Mouse (Mus musculus) lung, embryonic 15.5 days (tissue): ENCODE results near the gene Cdnf. TPM values are rescaled to one million over a fixed set of nuclear protein-coding genes. Genes with fewer than 3 reads are reported as not detected.
A peak's percentile ranks its signal among the peaks of the same experiment; 100 is the strongest.

Source experiments
- ATAC-seq: fragments of 200-750 bp; cut with Nextera tagmentation; 2 replicates; pipeline ENCODE4 v1.8.0; 2017; ENCODE audit warnings: moderate number of reproducible peaks, borderline replicate concordance; ENCODE audit not compliant: low FRiP score, low TSS enrichment; ENCODE audit errors: extremely low read depth
- H3K27ac ChIP-seq: fragments of 300-500 bp; sonication (generic); 2 replicates; pipeline ENCODE4 v1.5.1; 2015; ENCODE audit warnings: moderate library complexity, mild to moderate bottlenecking, inconsistent platforms
- H3K27me3 ChIP-seq: fragments of 300-500 bp; sonication (generic); 2 replicates; pipeline ENCODE4 v1.6.1; 2015; ENCODE audit warnings: inconsistent platforms
- H3K36me3 ChIP-seq: fragments of 300-500 bp; sonication (generic); 2 replicates; pipeline ENCODE4 v1.6.1; 2015; ENCODE audit warnings: inconsistent platforms
- H3K4me1 ChIP-seq: fragments of 300-500 bp; sonication (generic); 2 replicates; pipeline ENCODE4 v1.6.1; 2015; ENCODE audit warnings: inconsistent platforms
- H3K4me2 ChIP-seq: fragments of 300-500 bp; sonication (generic); 2 replicates; pipeline ENCODE4 v1.6.1; 2015; ENCODE audit warnings: inconsistent platforms, mild to moderate bottlenecking, moderate library complexity
- H3K4me3 ChIP-seq: fragments of 300-500 bp; sonication (generic); 2 replicates; pipeline ENCODE4 v1.5.1; 2015; ENCODE audit warnings: mild to moderate bottlenecking, inconsistent platforms
- H3K9ac ChIP-seq: fragments of 300-500 bp; sonication (generic); 2 replicates; pipeline ENCODE4 v1.6.1; 2015; ENCODE audit warnings: inconsistent platforms
- H3K9me3 ChIP-seq: fragments of 300-500 bp; sonication (generic); 2 replicates; pipeline ENCODE4 v1.6.1; 2016; ENCODE audit warnings: inconsistent platforms
- WGBS: fragments of 180-500 bp; shearing (Covaris S2); methylation state at CpG from one replicate; pipeline ENCODE4 v1.1.7; 2015; 5-methylcytosine and 5-hydroxymethylcytosine counted together
- polyA plus RNA-seq: library from polyadenylated mRNA; unstranded; fragments of >200 nt; fragmentation: Nextera tagmentation; extraction: Ambion mirVana; gene quantifications from 2 replicates; pipeline ENCODE4 v1.2.1, GENCODE M21; 2015

Gene Cdnf
- polyA plus RNA-seq, 1 experiment from 2014 or later: 0.12 TPM

DNA sequence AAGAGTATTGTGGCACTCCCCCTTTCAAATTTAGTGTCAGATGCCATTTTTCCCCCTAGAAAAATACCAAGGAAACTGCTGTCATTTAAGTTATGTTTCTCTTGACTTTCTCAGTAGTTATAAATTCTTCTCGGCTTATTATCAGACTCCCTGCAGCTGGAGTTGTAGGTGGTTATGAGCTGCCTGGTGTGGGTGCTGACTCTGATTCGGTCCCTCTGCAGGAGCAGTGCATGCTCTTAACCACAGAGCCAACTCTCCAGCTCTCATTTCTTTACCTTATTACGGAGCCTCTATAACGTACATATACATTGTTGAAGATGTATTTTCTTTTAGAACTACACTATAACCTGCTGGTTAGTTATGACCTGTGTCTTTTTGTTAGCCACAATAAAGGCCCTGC, 9.7 kb downstream of the Cdnf start:
- Histone ChIP-seq H3K27me3 (no peaks in the 10 kb centered on the region), H3K9ac (no peak overlapping the region), H3K4me3 (no peak overlapping the region), H3K9me3 (no peaks in the 10 kb centered on the region), H3K36me3 (no peaks in the 10 kb centered on the region), H3K4me1 (no peaks in the 10 kb centered on the region), H3K27ac (no peak overlapping the region), H3K4me2 (no peak overlapping the region)
- 70% methylated on average over 4 of the region's 4 CpGs for WGBS
- no peak for ATAC-seq

DNA sequence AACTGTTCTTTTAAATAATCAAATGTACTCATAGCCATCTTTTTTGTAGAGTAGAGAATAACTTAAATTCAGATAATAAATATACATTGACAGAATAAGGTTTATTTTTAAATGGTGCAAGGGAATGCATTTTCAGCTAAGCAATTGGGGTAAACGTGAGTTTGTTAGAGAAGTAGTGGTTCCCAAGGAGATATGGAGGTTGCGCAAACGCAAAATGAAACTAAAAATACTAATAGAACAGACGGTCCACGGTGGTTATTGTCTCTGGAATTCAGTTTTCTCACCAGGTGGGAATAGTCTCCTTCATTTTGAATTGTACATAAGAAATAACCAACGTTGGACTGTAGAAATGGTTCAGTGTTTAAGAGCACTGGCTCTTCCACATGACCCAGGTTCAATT, 13.5 kb downstream of the Cdnf start:
- H3K4me2 ChIP-seq: no peak overlapping the region
- H3K27me3 ChIP-seq: no peaks in the 10 kb centered on the region
- H3K9me3 ChIP-seq: no peaks in the 10 kb centered on the region
- no peak overlapping the region for H3K27ac ChIP-seq
- no peak overlapping the region for H3K4me3 ChIP-seq
- no peak for ATAC-seq
- H3K36me3 ChIP-seq: no peaks in the 10 kb centered on the region
- no peaks in the 10 kb centered on the region for H3K4me1 ChIP-seq
- no peak overlapping the region for H3K9ac ChIP-seq
- WGBS: 71% methylated on average over 6 of the region's 6 CpGs

DNA sequence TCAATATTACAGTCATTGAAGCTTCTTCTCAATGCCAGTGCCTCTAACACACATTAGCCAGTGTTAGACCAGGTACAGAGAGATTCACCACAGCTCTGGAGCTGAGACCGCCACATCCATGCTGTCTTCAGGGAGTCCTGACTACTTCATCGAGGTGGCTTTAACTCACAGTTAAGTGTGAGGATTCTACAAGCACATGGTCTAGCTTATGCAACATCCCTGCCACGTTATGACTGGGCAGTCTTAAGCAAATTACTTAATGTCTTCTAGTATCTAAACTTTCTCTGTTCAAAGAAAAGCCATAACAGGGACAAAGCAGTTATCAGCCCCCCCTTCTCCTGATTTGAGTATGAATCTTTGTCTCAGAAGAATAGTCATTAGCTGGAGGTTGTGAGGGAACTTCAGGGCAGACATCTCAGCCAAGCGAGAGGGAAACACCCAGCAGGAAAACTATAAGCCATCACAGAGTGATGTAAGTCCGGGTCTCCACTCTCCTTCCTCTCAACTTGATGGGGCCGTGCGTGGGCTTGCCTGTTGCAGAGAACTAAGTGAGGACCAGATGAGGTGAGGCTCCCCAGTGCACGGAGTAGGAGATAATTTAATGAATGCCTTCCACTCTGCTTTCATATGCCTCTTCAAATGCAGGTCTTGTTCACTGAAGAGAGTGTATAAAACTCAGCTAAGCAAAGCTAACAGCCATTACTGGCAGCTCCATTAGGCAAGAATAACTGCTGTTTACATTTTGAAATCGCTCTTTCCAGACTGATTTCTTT, 28.7 kb downstream of the Cdnf start:
- Histone ChIP-seq H3K9ac (no peak overlapping the region), H3K36me3 (no peaks in the 10 kb centered on the region), H3K4me2 (no peak overlapping the region), H3K27ac (0 out of 2 replicates have a peak overlapping the region, but pooled peaks have one; percentile 24), H3K27me3 (no peaks in the 10 kb centered on the region), H3K9me3 (no peaks in the 10 kb centered on the region), H3K4me3 (no peak overlapping the region), H3K4me1 (no peaks in the 10 kb centered on the region)
- ATAC-seq: no peak
- 53% methylated on average over 9 of the region's 9 CpGs for WGBS

DNA sequence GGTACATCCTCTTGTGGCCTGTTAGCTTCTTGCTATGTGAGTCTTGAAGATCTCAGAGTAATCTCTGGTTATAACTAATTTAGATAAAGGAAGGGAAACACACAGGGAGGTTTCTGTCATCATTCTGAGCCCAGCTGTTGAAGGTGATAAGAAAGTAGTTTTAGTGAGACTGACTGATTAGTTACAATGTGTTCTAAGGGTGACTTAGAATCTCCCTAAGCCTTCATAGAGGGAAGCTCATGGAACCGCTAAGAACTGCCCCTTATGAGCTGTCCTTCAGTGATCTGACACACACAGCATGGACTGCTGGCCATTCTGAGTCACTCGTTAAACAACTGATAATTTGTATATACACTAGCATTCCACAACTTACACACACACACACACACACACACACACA, 33.2 kb downstream of the Cdnf start:
- no peaks in the 10 kb centered on the region for H3K36me3 ChIP-seq
- WGBS: 51% methylated on average over 2 of the region's 2 CpGs
- H3K27me3 ChIP-seq: no peaks in the 10 kb centered on the region
- no peaks in the 10 kb centered on the region for H3K9me3 ChIP-seq
- ATAC-seq: no peak
- H3K9ac ChIP-seq: no peak overlapping the region
- H3K4me3 ChIP-seq: no peak overlapping the region
- H3K4me1 ChIP-seq: no peaks in the 10 kb centered on the region
- H3K4me2 ChIP-seq: no peak overlapping the region
- H3K27ac ChIP-seq: no peak overlapping the region

DNA sequence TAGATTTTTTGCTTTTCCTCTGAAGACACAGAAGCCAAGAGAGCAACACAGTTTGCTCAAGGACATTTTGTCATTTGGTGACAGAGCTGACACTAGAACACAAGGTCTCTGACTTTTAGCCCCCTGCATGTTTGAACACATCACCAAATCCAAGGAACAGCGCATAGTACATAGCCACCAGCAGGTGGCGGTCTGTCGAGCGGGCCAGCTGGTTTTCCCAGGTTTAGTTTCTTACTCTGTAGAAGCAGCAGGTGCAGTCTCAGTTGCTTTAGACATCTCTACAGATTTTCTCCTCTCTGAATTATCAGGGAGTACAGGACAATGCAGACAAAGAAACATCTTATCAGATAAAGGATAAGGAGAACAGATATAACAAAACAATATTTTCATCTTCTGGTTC, 33.8 kb downstream of the Cdnf start:
- 2% methylated on average over 4 of the region's 4 CpGs for WGBS
- ATAC-seq: no peak
- no peaks in the 10 kb centered on the region for H3K4me1 ChIP-seq
- no peak overlapping the region for H3K4me3 ChIP-seq
- H3K9ac ChIP-seq: no peak overlapping the region
- no peaks in the 10 kb centered on the region for H3K36me3 ChIP-seq
- H3K27me3 ChIP-seq: no peaks in the 10 kb centered on the region
- H3K9me3 ChIP-seq: no peaks in the 10 kb centered on the region
- H3K4me2 ChIP-seq: no peak overlapping the region
- H3K27ac ChIP-seq: no peak overlapping the region

DNA sequence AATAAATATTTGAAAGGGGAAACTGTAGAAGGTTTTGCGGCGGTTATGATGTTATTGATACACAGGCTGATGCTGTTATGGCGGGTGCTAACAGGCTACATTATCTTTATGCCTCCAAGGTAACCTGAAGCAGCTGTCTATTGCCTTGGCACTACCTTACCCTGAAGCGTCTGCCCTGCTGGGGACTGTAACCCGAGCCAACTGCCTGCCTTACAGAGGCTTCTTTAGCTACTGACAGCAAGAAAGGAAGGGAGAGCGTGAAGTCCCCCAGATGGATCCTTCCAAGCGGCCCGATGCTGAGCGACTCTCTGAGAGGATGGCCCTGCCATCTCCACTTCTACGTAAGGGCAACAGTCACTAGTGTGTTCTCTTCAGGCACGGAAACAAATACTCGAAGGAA, 57.4 kb downstream of the Cdnf start, which contains the start of gene Fam107b:
Fam107b (plus strand) TSS at position 303 of the 400 bp plus-strand sequence.
- H3K27me3 ChIP-seq: no peaks in the 10 kb centered on the region
- no peak within 1 kb of the TSS for H3K4me2 ChIP-seq
- no peaks in the 10 kb centered on the region for H3K36me3 ChIP-seq
- H3K4me1 ChIP-seq: no peaks in the 10 kb centered on the region
- H3K9ac ChIP-seq: no peak within 1 kb of the TSS
- no peak within 1 kb of the TSS for H3K4me3 ChIP-seq
- WGBS: 67% methylated on average over 12 of the region's 12 CpGs
- H3K9me3 ChIP-seq: no peaks in the 10 kb centered on the region
- H3K27ac ChIP-seq: no peak within 1 kb of the TSS
- no peak for ATAC-seq

DNA sequence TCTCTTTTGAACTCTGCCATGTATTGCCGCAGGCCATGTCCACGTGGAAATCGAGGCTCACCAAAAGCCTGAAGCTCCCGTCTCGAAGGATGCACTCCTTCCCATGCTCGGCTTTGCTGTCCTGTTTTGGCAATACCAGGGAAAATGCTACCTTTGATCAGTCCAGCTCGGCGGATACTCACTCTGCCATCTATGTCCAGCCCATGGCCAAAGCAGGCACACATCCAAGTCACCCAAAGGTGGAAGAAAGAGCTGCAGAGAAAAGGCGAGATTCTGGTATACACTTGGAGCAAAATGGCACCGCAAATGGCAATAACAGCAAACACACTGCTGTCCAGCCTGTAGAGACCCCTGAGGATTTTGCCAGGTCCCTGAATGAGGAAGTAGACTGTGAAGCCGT, 57.8 kb downstream of the Cdnf start:
- no peak overlapping the region for H3K27ac ChIP-seq
- WGBS: 83% methylated on average over 11 of the region's 11 CpGs
- no peaks in the 10 kb centered on the region for H3K27me3 ChIP-seq
- no peaks in the 10 kb centered on the region for H3K4me1 ChIP-seq
- H3K9me3 ChIP-seq: no peaks in the 10 kb centered on the region
- H3K4me2 ChIP-seq: no peak overlapping the region
- no peak overlapping the region for H3K9ac ChIP-seq
- H3K4me3 ChIP-seq: no peak overlapping the region
- H3K36me3 ChIP-seq: no peaks in the 10 kb centered on the region
- ATAC-seq: no peak

DNA sequence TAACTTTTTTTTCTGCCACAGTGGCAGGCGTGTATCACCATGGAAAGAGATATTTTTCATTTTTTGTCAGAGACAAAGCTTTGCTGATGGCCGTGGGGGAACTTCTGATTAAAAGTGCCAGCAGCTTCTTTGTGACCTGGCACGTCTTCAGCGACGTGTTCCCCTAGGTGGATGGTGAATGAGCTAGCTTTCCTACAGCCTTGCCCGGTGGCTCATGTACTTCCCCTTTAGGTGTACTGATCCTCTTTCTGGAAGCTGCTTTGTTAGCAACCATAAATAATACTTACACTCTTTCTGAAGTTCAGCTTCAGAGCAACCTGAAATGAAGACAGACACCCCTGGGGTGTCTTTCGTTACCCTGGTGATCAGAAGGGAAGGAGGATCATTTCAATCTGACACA, 61.1 kb downstream of the Cdnf start:
- WGBS: 78% methylated on average over 7 of the region's 7 CpGs
- ATAC-seq: no peak

DNA sequence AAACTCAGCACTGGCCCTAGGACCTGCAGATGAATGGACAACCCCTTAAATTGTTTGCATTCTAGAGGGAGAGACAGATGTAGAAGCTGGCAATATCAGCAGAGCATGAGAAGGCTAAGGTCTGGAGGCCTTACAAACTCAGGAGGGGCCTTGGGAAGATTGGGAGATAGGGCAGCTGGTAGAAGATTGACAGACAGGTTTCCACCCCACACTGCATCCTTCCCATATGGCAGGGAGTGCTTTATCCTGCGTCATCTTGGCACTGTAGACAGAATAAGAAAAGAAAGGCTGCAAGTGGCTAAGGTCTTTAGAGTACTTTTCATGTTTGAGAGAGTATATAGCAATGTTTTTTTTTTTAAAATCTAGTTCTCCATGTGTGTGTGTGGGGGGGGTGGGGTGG, 62.3 kb downstream of the Cdnf start:
- no peak for ATAC-seq
- H3K36me3 ChIP-seq: no peaks in the 10 kb centered on the region
- no peak overlapping the region for H3K4me2 ChIP-seq
- H3K27me3 ChIP-seq: no peaks in the 10 kb centered on the region
- no peak overlapping the region for H3K9ac ChIP-seq
- no peak overlapping the region for H3K27ac ChIP-seq
- no peaks in the 10 kb centered on the region for H3K9me3 ChIP-seq
- no peak overlapping the region for H3K4me3 ChIP-seq
- WGBS: 68% methylated on average over 1 of the region's 1 CpGs
- no peaks in the 10 kb centered on the region for H3K4me1 ChIP-seq

More for the DNA sequence above, 61.1 kb downstream of the Cdnf start:
- Histone ChIP-seq H3K27ac (no peak overlapping the region), H3K9me3 (no peaks in the 10 kb centered on the region), H3K27me3 (no peaks in the 10 kb centered on the region), H3K4me3 (no peak overlapping the region), H3K9ac (no peak overlapping the region), H3K36me3 (no peaks in the 10 kb centered on the region), H3K4me2 (no peak overlapping the region), H3K4me1 (no peaks in the 10 kb centered on the region)

Other genes starting within 250 kb of the Cdnf start
- 37.9 and 42.1 TPM in 2 replicates for gene Nmt2, start 228.8 kb upstream of the Cdnf start, polyA plus RNA-seq
- gene Rpp38, start 180.4 kb upstream of the Cdnf start, polyA plus RNA-seq: 18.3 and 19.6 TPM in 2 replicates
- 1.1 and 2.0 TPM in 2 replicates for gene Acbd7, start 176.9 kb upstream of the Cdnf start, polyA plus RNA-seq
- not detected in 2 replicates for gene Olah, start 115.8 kb upstream of the Cdnf start, polyA plus RNA-seq
- 9.8 and 10.8 TPM in 2 replicates for gene Meig1, start 90.4 kb upstream of the Cdnf start, polyA plus RNA-seq
- 6.1 and 6.2 TPM in 2 replicates for gene Dclre1c, start 88.9 kb upstream of the Cdnf start, polyA plus RNA-seq
- 17.1 and 20.7 TPM in 2 replicates for gene Suv39h2, start 38.0 kb upstream of the Cdnf start, polyA plus RNA-seq
- 4.9 and 5.7 TPM in 2 replicates for gene Gm45902, start 240 bp upstream of the Cdnf start, polyA plus RNA-seq
- gene Hspa14, start 216 bp upstream of the Cdnf start, polyA plus RNA-seq: 119 and 120 TPM in 2 replicates
- 27.9 and 31.8 TPM in 2 replicates for gene Fam107b, start 57.5 kb downstream of the Cdnf start, polyA plus RNA-seq